Mouse (Mus musculus) testis, adult 2 months (tissue): ENCODE measurements around the gene Kmt5a.

Source experiments
- CTCF ChIP-seq: fragments of 200-500 bp; IDR thresholded peaks from 2 replicates; pipeline ENCODE4 v1.5.1; 2012; ENCODE audit warnings: low read depth, mild to moderate bottlenecking, inconsistent platforms, low read length, moderate library complexity; ENCODE audit not compliant: control insufficient read depth, insufficient read depth, insufficient replicate concordance
- POLR2A ChIP-seq: fragments of 200-500 bp; IDR thresholded peaks from 2 replicates; pipeline ENCODE4 v1.6.1; 2012; ENCODE audit warnings: low read depth, mild to moderate bottlenecking, inconsistent platforms, low read length, moderate library complexity; ENCODE audit not compliant: control insufficient read depth

GRCm38 (mm10) chr5:124496614-124497514 is 57.1 kb downstream of the Kmt5a start:
- TF ChIP-seq CTCF (no peak), POLR2A (no peak)
